Mouse (Mus musculus) neural tube, embryonic 15.5 days (tissue): ENCODE results near the gene Gm20388. TPM values are rescaled to one million over a fixed set of nuclear protein-coding genes. Genes with fewer than 3 reads are reported as not detected.

Experiments
- ATAC-seq: fragments of 200-750 bp; cut with Nextera tagmentation; 2 replicates; pipeline ENCODE4 v1.8.0; 2017; ENCODE audit warnings: mild to moderate bottlenecking, moderate TSS enrichment, moderate library complexity; ENCODE audit not compliant: low FRiP score
- H3K27ac ChIP-seq: fragments of 300-500 bp; sonication (generic); replicated peaks from 2 replicates; pipeline ENCODE4 v1.5.1; 2015; ENCODE audit warnings: mild to moderate bottlenecking, inconsistent platforms
- H3K27me3 ChIP-seq: fragments of 300-500 bp; sonication (generic); replicated peaks from 2 replicates; pipeline ENCODE4 v1.6.1; 2015; ENCODE audit warnings: inconsistent platforms
- H3K36me3 ChIP-seq: fragments of 300-500 bp; sonication (generic); 2 replicates; pipeline ENCODE4 v1.6.1; 2015; ENCODE audit warnings: inconsistent platforms
- H3K4me1 ChIP-seq: fragments of 300-500 bp; sonication (generic); 2 replicates; pipeline ENCODE4 v1.6.1; 2015; ENCODE audit warnings: inconsistent platforms
- H3K4me2 ChIP-seq: fragments of 300-500 bp; sonication (generic); 2 replicates; pipeline ENCODE4 v1.6.1; 2015; ENCODE audit warnings: inconsistent platforms, mild to moderate bottlenecking, moderate library complexity
- H3K4me3 ChIP-seq: fragments of 300-500 bp; sonication (generic); replicated peaks from 2 replicates; pipeline ENCODE4 v1.5.1; 2015; ENCODE audit warnings: mild to moderate bottlenecking, inconsistent platforms
- H3K9ac ChIP-seq: fragments of 300-500 bp; sonication (generic); replicated peaks from 2 replicates; pipeline ENCODE4 v1.6.1; 2015; ENCODE audit warnings: mild to moderate bottlenecking, inconsistent platforms
- H3K9me3 ChIP-seq: fragments of 300-500 bp; sonication (generic); replicated peaks from 2 replicates; pipeline ENCODE4 v1.6.1; 2016; ENCODE audit warnings: inconsistent platforms
- WGBS: fragments of 180-500 bp; shearing (Covaris S2); methylation state at CpG from one replicate; pipeline ENCODE4 v1.1.7; 2015; ENCODE audit warnings: mixed read lengths; 5-methylcytosine and 5-hydroxymethylcytosine counted together
- polyA plus RNA-seq: library from polyadenylated mRNA; unstranded; fragments of >200 nt; fragmentation: Nextera tagmentation; extraction: Ambion mirVana; gene quantifications from 2 replicates; pipeline ENCODE4 v1.2.1, GENCODE M21; 2015

The Gm20388 gene
- polyA plus RNA-seq, 1 experiment from 2014 or later: not detected

DNA sequence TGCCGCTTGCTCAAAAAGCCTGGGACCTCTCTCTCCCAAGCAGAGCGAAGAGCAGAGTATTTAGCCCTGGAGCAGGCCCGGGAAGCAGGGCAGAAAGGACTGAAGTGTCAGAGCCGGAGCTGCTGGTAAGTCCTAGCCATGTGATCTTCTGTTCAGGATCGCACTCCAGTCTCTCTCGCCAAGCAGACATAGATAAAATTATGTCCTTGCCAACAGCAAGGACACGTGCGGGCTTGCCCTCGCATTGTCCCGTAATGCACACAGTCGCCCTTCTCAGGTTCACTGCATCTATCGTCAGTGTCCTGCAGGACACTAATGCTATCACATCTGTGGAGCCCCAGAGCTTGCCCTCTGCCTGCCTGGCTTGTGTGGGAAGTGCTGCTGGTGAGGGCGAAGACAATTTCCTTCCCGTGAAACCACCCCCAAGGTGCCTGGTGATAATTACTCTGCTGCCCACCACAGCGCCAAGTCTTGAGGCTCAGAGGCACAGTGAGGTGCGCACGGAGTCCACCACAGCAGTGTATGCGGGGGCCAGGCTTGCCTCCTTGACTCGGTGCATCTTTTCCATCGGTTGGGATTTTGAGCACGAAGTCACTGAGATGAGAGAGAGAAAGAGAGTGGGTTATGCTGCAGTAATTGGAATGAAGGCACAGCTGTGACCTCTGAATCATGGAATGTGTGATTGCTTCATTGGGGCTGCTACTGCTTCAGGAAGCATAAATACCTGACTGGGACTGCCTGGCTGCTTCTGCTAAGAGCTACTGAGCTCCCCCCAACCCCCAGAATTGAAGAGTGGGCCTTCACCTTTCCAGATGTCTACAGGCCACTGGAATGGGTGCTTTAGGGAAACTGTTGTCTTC, 4170.1 kb downstream of the Gm20388 start:
- Histone ChIP-seq H3K36me3 (no peaks in the 10 kb centered on the region), H3K4me3 (no peak overlapping the region), H3K9me3 (no peaks in the 10 kb centered on the region), H3K9ac (no peak overlapping the region), H3K4me2 (no peak overlapping the region), H3K27ac (peak overlapping the region; percentile 23), H3K4me1 (peaks cover 15% of the 10 kb centered on the region; the same call in 1 of the 2 replicates), H3K27me3 (no peaks in the 10 kb centered on the region)
- no peak for ATAC-seq
- 77% methylated on average over 21 of the region's 21 CpGs for WGBS

GRCm38 (mm10) chr8:124082616-124083015, 4172.0 kb downstream of the Gm20388 start:
- Histone ChIP-seq H3K27me3 (no peaks in the 10 kb centered on the region), H3K4me3 (no peak overlapping the region), H3K9ac (no peak overlapping the region), H3K9me3 (no peaks in the 10 kb centered on the region), H3K4me1 (peaks cover 9% of the 10 kb centered on the region; the same call in 1 of the 2 replicates), H3K36me3 (no peaks in the 10 kb centered on the region), H3K4me2 (no peak overlapping the region), H3K27ac (no peak overlapping the region)
- ATAC-seq: no peak
- 83% methylated on average over 8 of the region's 8 CpGs for WGBS

DNA sequence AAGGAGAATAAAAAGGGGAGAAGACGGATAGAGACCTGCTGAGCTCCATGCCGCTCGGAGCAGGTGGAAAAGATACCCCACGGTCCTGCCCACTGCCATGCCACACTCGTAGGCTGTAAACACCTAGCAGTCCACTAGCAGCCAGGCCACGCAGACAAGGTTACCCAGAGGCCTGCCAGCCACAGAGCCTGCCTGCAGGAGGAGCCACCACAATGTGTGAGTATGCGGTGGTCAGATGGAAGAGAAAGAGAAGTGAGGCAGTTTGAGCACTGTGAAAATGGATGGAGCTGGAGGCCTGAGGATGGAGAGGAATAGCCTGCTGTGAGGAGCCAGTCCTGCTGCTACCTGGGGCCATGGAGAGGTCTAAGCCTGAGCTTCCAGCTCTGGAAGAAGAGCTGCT, 4173.0 kb downstream of the Gm20388 start:
- no peak overlapping the region for H3K4me3 ChIP-seq
- no peak overlapping the region for H3K9ac ChIP-seq
- peaks cover 9% of the 10 kb centered on the region; the same call in 1 of the 2 replicates for H3K4me1 ChIP-seq
- ATAC-seq: no peak
- no peaks in the 10 kb centered on the region for H3K27me3 ChIP-seq
- H3K27ac ChIP-seq: no peak overlapping the region
- 84% methylated on average over 7 of the region's 7 CpGs for WGBS
- H3K36me3 ChIP-seq: no peaks in the 10 kb centered on the region
- H3K9me3 ChIP-seq: no peaks in the 10 kb centered on the region
- no peak overlapping the region for H3K4me2 ChIP-seq

GRCm38 (mm10) chr8:124085668-124086067, 4175.0 kb downstream of the Gm20388 start:
- Histone ChIP-seq H3K27me3 (no peaks in the 10 kb centered on the region), H3K27ac (no peak overlapping the region), H3K4me1 (peaks cover 4% of the 10 kb centered on the region; the same call in 1 of the 2 replicates), H3K9ac (no peak overlapping the region), H3K4me2 (no peak overlapping the region), H3K9me3 (no peaks in the 10 kb centered on the region), H3K4me3 (no peak overlapping the region), H3K36me3 (no peaks in the 10 kb centered on the region)
- ATAC-seq: no peak
- WGBS: 79% methylated on average over 4 of the region's 4 CpGs

- no peaks in the 10 kb centered on the region for H3K36me3 ChIP-seq
- WGBS: 56% methylated on average over 11 of the region's 11 CpGs
- H3K27me3 ChIP-seq: no peaks in the 10 kb centered on the region
- no peak for ATAC-seq
- H3K4me2 ChIP-seq: no peak overlapping the region
- H3K4me3 ChIP-seq: no peak overlapping the region
- no peaks in the 10 kb centered on the region for H3K9me3 ChIP-seq
- H3K9ac ChIP-seq: no peak overlapping the region
- no peak overlapping the region for H3K27ac ChIP-seq
- no peaks in the 10 kb centered on the region for H3K4me1 ChIP-seq
These were observed 4177.5 kb downstream of the Gm20388 start for GRCm38 (mm10) chr8:124088092-124088613.

DNA sequence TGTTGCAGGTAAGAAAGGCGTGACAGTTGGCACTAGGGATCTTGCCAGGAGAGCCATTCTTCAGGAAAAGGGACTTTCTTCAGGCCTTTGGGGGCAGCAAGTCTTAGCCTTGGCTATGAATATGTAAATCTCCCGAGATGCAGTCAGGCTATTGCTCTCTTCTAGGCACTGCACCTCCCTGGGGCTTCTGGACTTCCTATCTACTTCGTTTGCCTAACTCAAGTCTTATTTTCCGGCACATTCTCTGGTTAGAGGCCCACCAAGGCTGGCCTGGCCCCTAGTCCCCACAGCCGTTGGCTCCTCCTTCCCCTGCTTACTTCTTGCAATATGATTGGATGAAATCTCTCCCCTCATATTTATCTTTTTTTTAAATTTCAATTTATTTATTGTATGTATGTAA, 4178.4 kb downstream of the Gm20388 start:
- ATAC-seq: no peak
- Histone ChIP-seq H3K4me3 (no peak overlapping the region), H3K9me3 (no peaks in the 10 kb centered on the region), H3K4me1 (no peaks in the 10 kb centered on the region), H3K36me3 (no peaks in the 10 kb centered on the region), H3K27me3 (no peaks in the 10 kb centered on the region), H3K4me2 (no peak overlapping the region), H3K27ac (no peak overlapping the region), H3K9ac (no peak overlapping the region)
- 85% methylated on average over 5 of the region's 5 CpGs for WGBS

GRCm38 (mm10) chr8:124090473-124090872, 4179.8 kb downstream of the Gm20388 start:
- 94% methylated on average over 5 of the region's 5 CpGs for WGBS
- no peaks in the 10 kb centered on the region for H3K4me1 ChIP-seq
- H3K9ac ChIP-seq: no peak overlapping the region
- H3K4me2 ChIP-seq: no peak overlapping the region
- no peak for ATAC-seq
- H3K27ac ChIP-seq: no peak overlapping the region
- no peaks in the 10 kb centered on the region for H3K36me3 ChIP-seq
- H3K4me3 ChIP-seq: no peak overlapping the region
- H3K9me3 ChIP-seq: no peaks in the 10 kb centered on the region
- no peaks in the 10 kb centered on the region for H3K27me3 ChIP-seq

GRCm38 (mm10) chr8:124098953-124099622, 4188.4 kb downstream of the Gm20388 start:
- Histone ChIP-seq H3K4me3 (no peak overlapping the region), H3K9ac (no peak overlapping the region; the same call in 1 of the 2 replicates), H3K36me3 (no peaks in the 10 kb centered on the region), H3K27me3 (no peaks in the 10 kb centered on the region), H3K9me3 (no peaks in the 10 kb centered on the region), H3K4me1 (peaks cover 10% of the 10 kb centered on the region), H3K4me2 (0 out of 2 replicates have a peak overlapping the region, but pooled peaks have one; percentile 13), H3K27ac (0 out of 2 replicates have a peak overlapping the region, but pooled peaks have one; percentile 2)
- ATAC-seq: peak; percentile 79
- WGBS: 17% methylated on average over 11 of the region's 11 CpGs

DNA sequence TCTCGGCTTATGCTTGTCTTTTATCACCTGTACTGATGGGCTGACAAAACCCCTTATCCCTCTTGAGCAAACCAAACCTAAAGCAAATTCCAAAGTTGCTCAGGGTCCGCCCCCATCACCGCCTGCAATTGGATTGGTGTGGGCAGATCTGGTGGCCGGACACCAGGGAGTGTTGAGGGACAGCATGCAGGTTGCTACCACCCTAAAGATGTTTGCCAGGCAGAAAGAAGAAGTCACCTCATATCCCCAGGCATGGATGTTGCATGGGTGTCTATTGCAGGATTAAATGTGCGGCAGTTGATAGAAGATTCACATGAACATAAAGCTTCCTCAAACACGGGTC, 4189.0 kb downstream of the Gm20388 start:
- Histone ChIP-seq H3K27ac (0 out of 2 replicates have a peak overlapping the region, but pooled peaks have one; percentile 2), H3K4me1 (peaks cover 10% of the 10 kb centered on the region), H3K4me2 (0 out of 2 replicates have a peak overlapping the region, but pooled peaks have one; percentile 13), H3K4me3 (no peak overlapping the region), H3K9ac (no peak overlapping the region), H3K27me3 (no peaks in the 10 kb centered on the region), H3K36me3 (no peaks in the 10 kb centered on the region), H3K9me3 (no peaks in the 10 kb centered on the region)
- no peak for ATAC-seq
- 66% methylated on average over 6 of the region's 6 CpGs for WGBS

- WGBS: 70% methylated on average over 6 of the region's 6 CpGs
- Histone ChIP-seq H3K9me3 (no peaks in the 10 kb centered on the region), H3K9ac (no peak overlapping the region), H3K4me1 (0 out of 2 replicates have a peak, but pooled peaks cover 2% of the 10 kb centered on the region), H3K36me3 (no peaks in the 10 kb centered on the region), H3K27ac (no peak overlapping the region), H3K4me2 (no peak overlapping the region), H3K27me3 (no peaks in the 10 kb centered on the region), H3K4me3 (no peak overlapping the region)
- ATAC-seq: no peak
These were observed 4195.2 kb downstream of the Gm20388 start for GRCm38 (mm10) chr8:124105869-124106268.

- Histone ChIP-seq H3K36me3 (no peaks in the 10 kb centered on the region), H3K4me2 (no peak overlapping the region), H3K4me1 (0 out of 2 replicates have a peak, but pooled peaks cover 2% of the 10 kb centered on the region), H3K27ac (no peak overlapping the region), H3K9ac (no peak overlapping the region), H3K27me3 (no peaks in the 10 kb centered on the region), H3K4me3 (no peak overlapping the region), H3K9me3 (no peaks in the 10 kb centered on the region)
- ATAC-seq: no peak
- WGBS: 86% methylated on average over 7 of the region's 7 CpGs
These were observed 4195.9 kb downstream of the Gm20388 start for GRCm38 (mm10) chr8:124106328-124107195.
